Mouse (Mus musculus): ENCODE measurements around the gene Rhpn2. TPM values are rescaled to one million over a fixed set of nuclear protein-coding genes. Genes with fewer than 3 reads are reported as not detected.

Gene Rhpn2
- polyA plus RNA-seq, 1 experiment from 2014 or later: 1.6 TPM

DNA sequence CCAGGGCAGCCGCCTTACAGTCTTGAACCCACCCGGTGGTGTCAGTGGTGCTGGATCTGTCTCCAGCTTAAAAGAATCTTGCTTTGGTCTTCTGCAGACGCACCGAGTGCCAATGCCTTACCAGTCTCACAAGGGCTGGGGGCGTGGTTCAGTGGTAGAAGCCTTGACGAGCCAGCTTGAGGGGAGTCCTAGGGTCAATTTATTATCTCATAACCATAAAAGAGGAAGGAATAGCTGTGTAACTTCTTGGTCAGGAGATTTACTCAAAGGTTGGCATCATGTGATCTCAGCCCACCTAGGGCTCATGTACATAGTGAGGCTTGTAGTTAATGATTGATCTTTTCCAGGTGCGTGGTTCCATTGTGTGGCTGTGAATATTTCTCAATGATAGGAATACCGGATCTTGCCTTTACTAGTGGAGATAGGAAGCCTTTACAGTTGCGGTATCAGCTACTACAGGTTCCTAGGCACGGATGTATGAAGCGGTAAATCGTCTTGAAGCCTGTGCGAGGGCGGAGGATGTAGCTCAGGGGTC is 38.6 kb downstream of the Rhpn2 start:
- no peak for ATAC-seq (replicated peaks; ENCODE audit: low FRiP score)
- Histone ChIP-seq H3K4me2 (ENCODE audit: low read depth, low read length, severe bottlenecking) (no peak overlapping the region), H3K9ac (ENCODE audit: low read length) (no peak overlapping the region), H3K4me3 (ENCODE audit: low read depth, low read length) (no peak overlapping the region), H3K9me3 (ENCODE audit: control insufficient read depth, low read length) (no peaks in the 10 kb centered on the region; the same call in 1 of the 2 replicates), H3K36me3 (ENCODE audit: control insufficient read depth, insufficient read depth, low read length) (no peaks in the 10 kb centered on the region), H3K4me1 (replicated peaks; ENCODE audit: control insufficient read depth, insufficient read depth, low read length) (0 out of 2 replicates have a peak, but pooled peaks cover 2% of the 10 kb centered on the region), H3K27ac (ENCODE audit: low read depth, low read length) (no peak overlapping the region), H3K27me3 (ENCODE audit: control insufficient read depth, insufficient read depth, low read length) (no peaks in the 10 kb centered on the region)
- no peak for DNase-seq (ENCODE audit: low spot score)
- 93% methylated on average over 14 of the region's 14 CpGs for WGBS

DNA sequence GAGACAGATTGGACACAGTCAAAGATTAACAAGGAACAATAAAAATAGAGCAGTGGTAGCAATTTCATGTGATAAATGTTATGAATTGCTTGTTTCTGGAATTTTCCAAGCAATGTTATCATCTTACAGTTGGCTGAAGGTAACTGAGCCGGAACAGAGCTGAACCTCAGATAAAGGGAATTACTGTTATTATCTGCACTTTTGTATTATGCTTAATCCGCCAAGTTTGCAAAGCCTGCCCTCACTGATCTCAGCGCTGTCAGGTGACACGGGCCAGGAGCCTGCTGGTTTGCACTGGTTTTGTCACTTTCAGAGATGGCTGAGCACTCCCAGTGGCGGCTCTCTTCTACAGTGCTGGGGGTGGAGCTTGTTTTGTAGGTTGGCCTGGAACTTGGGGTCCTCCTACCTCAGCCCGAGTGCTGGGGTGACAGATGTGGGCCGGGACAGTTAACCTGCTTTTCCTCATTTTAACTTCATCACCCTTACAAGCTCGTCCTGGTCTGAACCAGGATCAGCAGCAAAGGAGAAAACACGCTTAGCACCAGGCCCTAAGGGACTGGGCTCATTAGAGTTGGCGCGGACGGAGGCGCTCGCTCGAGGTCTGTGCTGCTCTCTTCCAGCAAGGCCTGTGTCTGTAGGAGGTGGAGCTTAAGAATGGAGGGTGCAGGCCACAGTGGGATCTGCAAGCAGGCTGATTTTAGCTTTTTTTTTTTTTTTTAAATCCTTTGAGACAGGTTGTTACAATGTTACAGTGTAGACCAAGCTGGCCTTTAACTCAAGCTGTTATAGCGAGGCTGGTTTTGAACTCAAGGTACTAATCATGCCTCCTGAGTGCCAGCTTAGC is 39.4 kb downstream of the Rhpn2 start:
- Histone ChIP-seq H3K27me3 (ENCODE audit: control insufficient read depth, insufficient read depth, low read length) (no peaks in the 10 kb centered on the region), H3K27ac (ENCODE audit: low read depth, low read length) (no peak overlapping the region), H3K4me1 (replicated peaks; ENCODE audit: control insufficient read depth, insufficient read depth, low read length) (0 out of 2 replicates have a peak, but pooled peaks cover 2% of the 10 kb centered on the region), H3K4me3 (ENCODE audit: low read depth, low read length) (no peak overlapping the region), H3K36me3 (ENCODE audit: control insufficient read depth, insufficient read depth, low read length) (no peaks in the 10 kb centered on the region), H3K4me2 (ENCODE audit: low read depth, low read length, severe bottlenecking) (no peak overlapping the region), H3K9ac (ENCODE audit: low read length) (no peak overlapping the region), H3K9me3 (ENCODE audit: control insufficient read depth, low read length) (no peaks in the 10 kb centered on the region; the same call in 1 of the 2 replicates)
- DNase-seq (ENCODE audit: low spot score) (no peak), ATAC-seq (replicated peaks; ENCODE audit: low FRiP score) (no peak)
- 75% methylated on average over 16 of the region's 16 CpGs for WGBS

DNA sequence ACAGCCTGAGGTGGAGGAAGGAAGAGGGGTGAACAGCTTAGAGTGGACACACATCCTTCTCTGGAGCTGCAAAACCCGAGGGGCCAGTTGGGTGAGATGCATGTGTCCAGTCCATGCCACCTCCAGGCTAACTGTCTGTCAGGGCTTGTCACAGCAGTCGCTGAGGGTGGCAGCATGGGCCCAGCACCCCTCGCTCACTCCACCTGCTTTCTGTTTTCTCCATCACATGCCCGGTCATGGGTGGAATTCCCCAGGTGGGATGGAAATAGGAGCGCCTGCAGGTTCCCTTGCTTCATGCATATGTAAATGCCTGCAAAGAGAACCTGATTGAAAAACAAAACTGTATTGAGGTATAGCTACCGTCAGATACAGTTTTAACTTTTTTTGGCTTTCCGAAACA is 40.3 kb downstream of the Rhpn2 start:
- H3K36me3 ChIP-seq (ENCODE audit: control insufficient read depth, insufficient read depth, low read length): no peaks in the 10 kb centered on the region
- 86% methylated on average over 7 of the region's 7 CpGs for WGBS
- ATAC-seq (replicated peaks; ENCODE audit: low FRiP score): no peak

DNA sequence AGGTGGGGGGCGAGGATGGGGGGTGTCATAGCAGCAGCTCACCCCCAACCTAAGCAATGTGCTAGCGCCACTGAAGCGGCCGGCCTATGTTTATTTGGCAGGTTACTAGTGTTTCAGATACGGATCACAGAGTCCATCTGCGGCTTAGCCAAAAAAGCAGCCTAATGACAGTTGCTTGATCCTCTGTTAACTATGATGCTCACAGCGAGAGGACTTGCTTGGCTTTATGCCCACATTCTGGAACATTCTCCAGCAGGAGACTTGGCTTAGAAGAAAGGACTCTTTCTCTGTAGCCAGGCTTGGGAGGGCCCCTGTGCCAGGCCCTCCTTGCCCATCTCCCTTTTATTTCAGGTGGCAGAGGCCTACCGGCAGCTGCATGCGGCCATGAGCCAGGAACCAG is 42.7 kb downstream of the Rhpn2 start:
- H3K4me1 ChIP-seq (replicated peaks; ENCODE audit: control insufficient read depth, insufficient read depth, low read length): 0 out of 2 replicates have a peak, but pooled peaks cover 2% of the 10 kb centered on the region
- ATAC-seq (replicated peaks; ENCODE audit: low FRiP score): no peak
- H3K27me3 ChIP-seq (ENCODE audit: control insufficient read depth, insufficient read depth, low read length): no peaks in the 10 kb centered on the region
- no peak overlapping the region for H3K9ac ChIP-seq (ENCODE audit: low read length)
- H3K4me2 ChIP-seq (ENCODE audit: low read depth, low read length, severe bottlenecking): no peak overlapping the region
- no peak for DNase-seq (ENCODE audit: low spot score)
- 92% methylated on average over 9 of the region's 9 CpGs for WGBS
- no peak overlapping the region for H3K27ac ChIP-seq (ENCODE audit: low read depth, low read length)
- H3K4me3 ChIP-seq (ENCODE audit: low read depth, low read length): no peak overlapping the region
- no peaks in the 10 kb centered on the region for H3K36me3 ChIP-seq (ENCODE audit: control insufficient read depth, insufficient read depth, low read length)
- H3K9me3 ChIP-seq (ENCODE audit: control insufficient read depth, low read length): no peaks in the 10 kb centered on the region

More for the DNA sequence above, 40.3 kb downstream of the Rhpn2 start:
- H3K4me1 ChIP-seq (replicated peaks; ENCODE audit: control insufficient read depth, insufficient read depth, low read length): 0 out of 2 replicates have a peak, but pooled peaks cover 2% of the 10 kb centered on the region
- no peaks in the 10 kb centered on the region for H3K27me3 ChIP-seq (ENCODE audit: control insufficient read depth, insufficient read depth, low read length)
- no peak overlapping the region for H3K9ac ChIP-seq (ENCODE audit: low read length)
- H3K4me2 ChIP-seq (ENCODE audit: low read depth, low read length, severe bottlenecking): no peak overlapping the region
- no peak overlapping the region for H3K27ac ChIP-seq (ENCODE audit: low read depth, low read length)
- H3K4me3 ChIP-seq (ENCODE audit: low read depth, low read length): no peak overlapping the region
- H3K9me3 ChIP-seq (ENCODE audit: control insufficient read depth, low read length): no peaks in the 10 kb centered on the region; the same call in 1 of the 2 replicates
- DNase-seq (ENCODE audit: low spot score): no peak

DNA sequence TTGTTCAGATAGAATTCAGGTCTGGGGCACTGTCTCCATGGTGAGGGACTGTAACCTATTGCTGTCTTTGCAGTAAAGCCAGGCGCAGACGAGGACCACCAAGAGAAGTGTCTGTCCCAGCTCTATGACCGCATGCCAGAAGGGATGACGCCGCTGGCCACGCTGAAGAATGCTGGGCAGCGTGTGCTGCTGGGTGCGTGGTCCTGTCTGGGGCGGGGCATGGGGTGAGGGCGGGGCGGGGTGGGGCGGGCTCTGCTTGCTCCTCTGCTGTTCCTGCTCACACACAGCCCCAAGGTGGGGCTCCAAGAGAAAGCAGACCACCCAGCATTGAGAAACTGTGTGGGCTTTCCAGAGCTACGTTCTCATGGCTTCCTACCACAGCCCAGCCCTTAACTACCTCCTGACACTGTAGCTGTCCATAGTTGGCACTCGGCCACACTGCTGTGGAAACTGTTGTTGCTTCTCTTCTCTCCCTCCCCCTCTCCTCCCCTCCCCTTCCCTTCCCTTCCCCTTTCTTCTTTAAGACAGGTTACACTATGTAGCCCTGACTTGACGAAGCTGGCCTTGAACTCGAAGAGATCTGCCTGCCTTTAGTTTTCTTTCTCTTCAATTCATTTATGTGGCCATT is 45.6 kb downstream of the Rhpn2 start:
- Histone ChIP-seq H3K9ac (ENCODE audit: low read length) (no peak overlapping the region), H3K36me3 (ENCODE audit: control insufficient read depth, insufficient read depth, low read length) (no peaks in the 10 kb centered on the region), H3K9me3 (ENCODE audit: control insufficient read depth, low read length) (no peaks in the 10 kb centered on the region), H3K4me2 (ENCODE audit: low read depth, low read length, severe bottlenecking) (no peak overlapping the region), H3K27me3 (ENCODE audit: control insufficient read depth, insufficient read depth, low read length) (no peaks in the 10 kb centered on the region), H3K4me3 (ENCODE audit: low read depth, low read length) (no peak overlapping the region), H3K27ac (ENCODE audit: low read depth, low read length) (no peak overlapping the region), H3K4me1 (replicated peaks; ENCODE audit: control insufficient read depth, insufficient read depth, low read length) (no peaks in the 10 kb centered on the region)
- DNase-seq (ENCODE audit: low spot score) (no peak), ATAC-seq (replicated peaks; ENCODE audit: low FRiP score) (no peak)
- 50% methylated on average over 16 of the region's 16 CpGs for WGBS

DNA sequence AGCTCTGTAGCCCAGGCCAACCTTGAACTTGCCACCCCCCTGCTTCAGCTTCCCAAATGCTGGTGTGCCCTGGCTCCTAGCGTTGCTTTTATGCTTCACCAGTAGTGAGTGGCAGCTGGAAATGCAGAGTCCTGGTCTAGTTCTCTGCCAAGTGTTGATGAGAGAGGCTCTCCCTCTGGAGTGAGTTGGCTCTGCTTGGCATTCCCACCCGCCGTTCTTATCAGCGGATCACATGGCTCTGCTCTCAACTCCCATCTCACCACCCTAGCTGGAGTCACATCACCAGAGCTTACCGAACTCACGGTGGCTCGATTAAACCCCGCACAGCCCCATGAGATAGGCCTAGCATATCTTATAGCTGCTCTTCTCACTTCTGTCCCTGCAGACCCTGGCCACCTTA is 46.4 kb downstream of the Rhpn2 start:
- no peaks in the 10 kb centered on the region for H3K36me3 ChIP-seq (ENCODE audit: control insufficient read depth, insufficient read depth, low read length)
- DNase-seq (ENCODE audit: low spot score) (no peak), ATAC-seq (replicated peaks; ENCODE audit: low FRiP score) (no peak)
- H3K4me2 ChIP-seq (ENCODE audit: low read depth, low read length, severe bottlenecking): no peak overlapping the region
- H3K27ac ChIP-seq (ENCODE audit: low read depth, low read length): no peak overlapping the region
- no peak overlapping the region for H3K9ac ChIP-seq (ENCODE audit: low read length)
- H3K4me3 ChIP-seq (ENCODE audit: low read depth, low read length): no peak overlapping the region
- no peaks in the 10 kb centered on the region for H3K27me3 ChIP-seq (ENCODE audit: control insufficient read depth, insufficient read depth, low read length)
- 90% methylated on average over 8 of the region's 8 CpGs for WGBS
- no peaks in the 10 kb centered on the region for H3K4me1 ChIP-seq (replicated peaks; ENCODE audit: control insufficient read depth, insufficient read depth, low read length)
- no peaks in the 10 kb centered on the region for H3K9me3 ChIP-seq (ENCODE audit: control insufficient read depth, low read length)

DNA sequence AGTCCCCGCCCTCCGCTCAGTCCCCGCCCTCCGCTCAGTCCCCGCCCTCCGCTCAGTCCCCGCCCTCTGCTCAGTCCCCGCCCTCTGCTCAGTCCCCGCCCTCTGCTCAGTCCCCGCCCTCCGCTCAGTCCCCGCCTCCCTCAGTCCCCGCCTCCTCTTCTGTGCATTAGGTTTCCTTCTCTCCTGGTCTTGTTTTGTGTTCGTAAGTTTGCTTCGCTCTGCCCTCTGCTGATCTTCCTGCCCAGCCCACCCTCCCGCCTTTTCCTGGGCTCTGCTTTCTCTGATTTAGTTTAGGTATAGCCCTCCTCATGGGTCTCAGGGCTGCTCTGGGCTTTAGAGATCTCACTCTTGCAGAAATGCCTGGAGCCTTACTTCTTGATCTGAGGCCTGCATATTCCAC is 47.9 kb downstream of the Rhpn2 start:
- 42% methylated on average over 15 of the region's 16 CpGs for WGBS
- H3K27ac ChIP-seq (ENCODE audit: low read depth, low read length): no peak overlapping the region

DNA sequence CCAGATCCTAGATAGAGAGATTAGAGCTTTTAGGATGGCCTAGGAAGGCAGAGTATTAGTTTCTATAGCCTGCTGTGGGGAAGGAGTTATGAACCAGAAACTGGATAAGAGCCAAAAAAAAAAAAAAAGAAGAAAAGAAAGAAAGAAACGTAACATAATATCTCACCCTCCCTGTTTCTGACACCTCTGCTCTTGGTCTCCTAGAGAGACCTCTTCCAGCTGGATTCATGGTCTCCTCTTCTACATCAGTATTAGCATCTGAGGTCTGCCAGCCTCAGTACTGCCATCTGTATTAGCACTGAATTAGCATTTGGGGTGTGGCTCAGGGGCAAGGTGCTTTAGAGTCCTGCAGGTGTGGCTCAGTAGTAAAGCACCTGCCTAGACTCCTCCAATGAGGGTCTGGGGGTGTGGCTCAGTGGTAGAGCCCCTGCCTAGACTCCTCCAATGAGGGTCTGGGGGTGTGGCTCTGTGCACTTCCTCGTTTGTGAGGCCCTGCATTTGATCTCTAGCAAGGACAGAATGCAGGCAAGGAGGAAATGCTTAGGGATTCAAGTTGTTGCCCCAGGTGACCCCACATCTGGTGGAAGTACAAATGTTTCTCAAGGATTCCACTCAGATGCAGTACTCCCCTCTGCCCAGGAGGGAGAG is 48.9 kb downstream of the Rhpn2 start:
- ATAC-seq (replicated peaks; ENCODE audit: low FRiP score): no peak
- 58% methylated on average over 2 of the region's 2 CpGs for WGBS
- no peak overlapping the region for H3K4me3 ChIP-seq (ENCODE audit: low read depth, low read length)

More for the DNA sequence above, 47.9 kb downstream of the Rhpn2 start:
- H3K4me3 ChIP-seq (ENCODE audit: low read depth, low read length): no peak overlapping the region
- H3K4me1 ChIP-seq (replicated peaks; ENCODE audit: control insufficient read depth, insufficient read depth, low read length): no peaks in the 10 kb centered on the region
- H3K36me3 ChIP-seq (ENCODE audit: control insufficient read depth, insufficient read depth, low read length): no peaks in the 10 kb centered on the region
- ATAC-seq (replicated peaks; ENCODE audit: low FRiP score): no peak
- H3K4me2 ChIP-seq (ENCODE audit: low read depth, low read length, severe bottlenecking): no peak overlapping the region
- no peak for DNase-seq (ENCODE audit: low spot score)
- H3K9me3 ChIP-seq (ENCODE audit: control insufficient read depth, low read length): no peaks in the 10 kb centered on the region
- H3K9ac ChIP-seq (ENCODE audit: low read length): no peak overlapping the region
- no peaks in the 10 kb centered on the region for H3K27me3 ChIP-seq (ENCODE audit: control insufficient read depth, insufficient read depth, low read length)

More for the DNA sequence above, 48.9 kb downstream of the Rhpn2 start:
- Histone ChIP-seq H3K9ac (ENCODE audit: low read length) (no peak overlapping the region), H3K36me3 (ENCODE audit: control insufficient read depth, insufficient read depth, low read length) (no peaks in the 10 kb centered on the region), H3K27me3 (ENCODE audit: control insufficient read depth, insufficient read depth, low read length) (no peaks in the 10 kb centered on the region), H3K4me2 (ENCODE audit: low read depth, low read length, severe bottlenecking) (no peak overlapping the region), H3K9me3 (ENCODE audit: control insufficient read depth, low read length) (no peaks in the 10 kb centered on the region), H3K4me1 (replicated peaks; ENCODE audit: control insufficient read depth, insufficient read depth, low read length) (no peaks in the 10 kb centered on the region), H3K27ac (ENCODE audit: low read depth, low read length) (no peak overlapping the region)
- DNase-seq (ENCODE audit: low spot score): no peak

Measured in forebrain, embryonic 11.5 days (tissue).